Mouse (Mus musculus) induced T-regulatory cell, adult 2 months (primary cell): ENCODE measurements around the gene G530012D18Rik.
"Not testable (repeated sequence)": the region's sequence is repeated elsewhere in the genome, so short reads cannot be mapped to it uniquely, and the experiment has no call there.

ENCODE experiments used
- DNase-seq: peaks from one replicate; pipeline ENCODE4 v3.0.0-alpha.2; 2012; ENCODE audit warnings: low read depth

Gene G530012D18Rik

GRCm38 (mm10) chr1:85575376-85575775 is at the start of gene G530012D18Rik:
G530012D18Rik (plus strand) TSS chr1:85575676.
- not testable (repeated sequence) for DNase-seq

- DNase-seq, result peak; percentile 37
Measured at GRCm38 (mm10) chr1:85526401-85526800, 49.1 kb upstream of the G530012D18Rik start.

- DNase-seq, result not testable (repeated sequence)
Measured at GRCm38 (mm10) chr1:85528451-85529110, 46.9 kb upstream of the G530012D18Rik start.

GRCm38 (mm10) chr1:85543818-85544217 is 31.7 kb upstream of the G530012D18Rik start:
- DNase-seq, result not testable (repeated sequence)

- not testable (repeated sequence) for DNase-seq
Measured at GRCm38 (mm10) chr1:85546442-85546841, 29.0 kb upstream of the G530012D18Rik start.

- DNase-seq, result not testable (repeated sequence)
Measured at GRCm38 (mm10) chr1:85555261-85555660, 20.2 kb upstream of the G530012D18Rik start.

GRCm38 (mm10) chr1:85573554-85573953 is 1.9 kb upstream of the G530012D18Rik start:
- DNase-seq, result not testable (repeated sequence)

GRCm38 (mm10) chr1:85578372-85579010 is 3.0 kb downstream of the G530012D18Rik start:
- not testable (repeated sequence) for DNase-seq

- not testable (repeated sequence) for DNase-seq
Measured at GRCm38 (mm10) chr1:85579199-85580147, 4.0 kb downstream of the G530012D18Rik start.

- DNase-seq, result not testable (repeated sequence)
Measured at GRCm38 (mm10) chr1:85580148-85580534, 4.7 kb downstream of the G530012D18Rik start.

- DNase-seq, result not testable (repeated sequence)
Measured at GRCm38 (mm10) chr1:85580578-85580977, 5.1 kb downstream of the G530012D18Rik start.

GRCm38 (mm10) chr1:85581518-85581917 is 6.0 kb downstream of the G530012D18Rik start:
- peak; percentile 49 for DNase-seq

- not testable (repeated sequence) for DNase-seq
Measured at GRCm38 (mm10) chr1:85588697-85589096, 13.2 kb downstream of the G530012D18Rik start.

- DNase-seq, result not testable (repeated sequence)
Measured at GRCm38 (mm10) chr1:85592526-85592925, 17.1 kb downstream of the G530012D18Rik start.

- DNase-seq, result peak; percentile 66
Measured at GRCm38 (mm10) chr1:85598271-85599012, 23.0 kb downstream of the G530012D18Rik start, which contains the start of gene Sp110. Sp110 (minus strand) TSS chr1:85598817.

GRCm38 (mm10) chr1:85600078-85600477 is 24.6 kb downstream of the G530012D18Rik start, which contains the start of gene Sp140:
Sp140 (plus strand) TSS chr1:85600378.
- not testable (repeated sequence) for DNase-seq

- DNase-seq, result peak; percentile 63
Measured at GRCm38 (mm10) chr1:85600794-85601193, 25.3 kb downstream of the G530012D18Rik start.

GRCm38 (mm10) chr1:85604341-85604740 is 28.9 kb downstream of the G530012D18Rik start:
- DNase-seq, result not testable (repeated sequence)

- not testable (repeated sequence) for DNase-seq
Measured at GRCm38 (mm10) chr1:85608361-85608760, 32.9 kb downstream of the G530012D18Rik start.

GRCm38 (mm10) chr1:85610581-85610980 is 35.1 kb downstream of the G530012D18Rik start:
- DNase-seq, result not testable (repeated sequence)

GRCm38 (mm10) chr1:85615096-85615495 is 39.6 kb downstream of the G530012D18Rik start:
- DNase-seq, result not testable (repeated sequence)
